Mouse (Mus musculus) MEL (cell line): ENCODE results near the gene Tex35.

ENCODE experiments used
- CHD1 ChIP-seq: IDR thresholded peaks from 2 replicates; pipeline ENCODE4 v1.6.1; 2012; ENCODE audit warnings: low read depth, mild to moderate bottlenecking, inconsistent platforms, low read length, improper control_type of control experiment
- CTCF ChIP-seq, 3 experiments: IDR thresholded peaks in 2 of 3; conservative IDR thresholded peaks in 1 of 3; 2 replicates each; pipeline ENCODE4 v1.5.1; 2011 to 2012; ENCODE audit warnings: low read length in 3 of 3, low read depth in 2 of 3, mild to moderate bottlenecking in 2 of 3, improper control_type of control experiment in 1 of 3, inconsistent platforms in 1 of 3, mixed read lengths in 1 of 3, moderate library complexity in 1 of 3; ENCODE audit not compliant: control insufficient read depth in 1 of 3, insufficient read depth in 1 of 3, poor library complexity in 1 of 3, severe bottlenecking in 1 of 3
- ELF1 ChIP-seq: IDR thresholded peaks from 2 replicates; pipeline ENCODE4 v1.6.1; 2014; ENCODE audit warnings: low read depth, mild to moderate bottlenecking, inconsistent platforms, low read length, improper control_type of control experiment, moderate library complexity
- EP300 ChIP-seq, 2 experiments: IDR thresholded peaks; 2 replicates each; pipeline ENCODE4 v1.6.1; 2011; ENCODE audit warnings: improper control_type of control experiment in 2 of 2, low read length in 2 of 2, low read depth in 1 of 2, mild to moderate bottlenecking in 1 of 2
- MAFK ChIP-seq: IDR thresholded peaks from 2 replicates; pipeline ENCODE4 v1.6.1; 2011; ENCODE audit warnings: low read depth, mild to moderate bottlenecking, low read length, improper control_type of control experiment, borderline replicate concordance
- MEF2A ChIP-seq: IDR thresholded peaks from 2 replicates; pipeline ENCODE4 v1.6.1; 2014; ENCODE audit warnings: low read depth, mild to moderate bottlenecking, inconsistent platforms, low read length, improper control_type of control experiment; ENCODE audit not compliant: poor library complexity, insufficient replicate concordance, severe bottlenecking; ENCODE audit errors: extremely low read depth
- POLR2A ChIP-seq, 2 experiments: IDR thresholded peaks; 2 replicates each; pipeline ENCODE4 v1.6.1; 2011 to 2012; ENCODE audit warnings: low read length in 2 of 2, mild to moderate bottlenecking in 2 of 2, control low read depth in 1 of 2, improper control_type of control experiment in 1 of 2, low read depth in 1 of 2, moderate library complexity in 1 of 2; ENCODE audit not compliant: control insufficient read depth in 1 of 2, insufficient read depth in 1 of 2, poor library complexity in 1 of 2
- POLR2AphosphoS5 ChIP-seq: IDR thresholded peaks from 2 replicates; pipeline ENCODE4 v1.6.1; 2012; ENCODE audit warnings: low read depth, borderline replicate concordance, mild to moderate bottlenecking, inconsistent platforms, low read length, moderate library complexity, mixed read lengths
- TAL1 ChIP-seq: IDR thresholded peaks from 2 replicates; pipeline ENCODE4 v1.6.1; 2012; ENCODE audit warnings: mild to moderate bottlenecking, inconsistent platforms, low read length, moderate library complexity, mixed read lengths
- USF1 ChIP-seq: IDR thresholded peaks from 2 replicates; pipeline ENCODE4 v1.6.1; 2014; ENCODE audit warnings: low read depth, mild to moderate bottlenecking, inconsistent platforms, low read length, improper control_type of control experiment, moderate library complexity
- ZKSCAN1 ChIP-seq: IDR thresholded peaks from 2 replicates; pipeline ENCODE4 v1.6.1; 2012; ENCODE audit warnings: low read depth, mild to moderate bottlenecking, inconsistent platforms, low read length, improper control_type of control experiment, moderate library complexity

GRCm38 (mm10) chr1:157076781-157077705 is 31.4 kb downstream of the Tex35 start:
- TF ChIP-seq USF1 (no peak), POLR2A (IDR thresholded peaks at IDR 0.05; ENCODE audit: control insufficient read depth in 1 of 2, insufficient read depth in 1 of 2, low read depth in 1 of 2, low read length in 2 of 2, poor library complexity in 1 of 2) (no peak), CTCF (IDR thresholded peaks at IDR 0.05 in 2 of 3, conservative IDR thresholded peaks at IDR 0.05 in 1 of 3; ENCODE audit: control insufficient read depth in 1 of 3, insufficient read depth in 1 of 3, low read depth in 2 of 3, low read length in 3 of 3, poor library complexity in 1 of 3, severe bottlenecking in 1 of 3) (peak; percentile 67 to 92 (median 81)), EP300 (IDR thresholded peaks at IDR 0.05; ENCODE audit: low read depth in 1 of 2, low read length in 2 of 2) (no peak), POLR2AphosphoS5 (no peak), MAFK (no peak), MEF2A (no peak), TAL1 (no peak), ZKSCAN1 (no peak), CHD1 (no peak), ELF1 (no peak)
